ENCODE assay signal across 9 mouse cellular contexts in the genomic region with DNA sequence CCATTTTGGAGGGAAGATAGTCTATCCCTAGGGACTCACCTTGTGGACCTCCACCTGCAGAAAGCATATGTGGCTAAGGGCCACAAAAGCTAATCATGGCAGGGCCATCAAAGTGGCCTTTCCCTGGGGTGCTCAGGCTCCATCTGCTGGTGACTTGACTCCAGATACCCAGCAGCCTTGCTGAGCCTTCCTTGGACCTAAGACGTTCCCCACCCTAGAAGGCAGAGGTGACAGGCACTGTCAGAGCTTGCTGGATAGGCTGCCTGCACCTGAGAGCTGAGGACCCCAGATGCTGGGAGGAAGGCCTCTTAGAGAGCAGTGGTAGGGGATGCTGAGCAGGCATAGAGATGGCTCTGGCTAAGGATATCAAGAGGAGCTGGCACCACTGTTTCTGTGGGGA. TPM values are rescaled to one million over a fixed set of nuclear protein-coding genes. Genes with fewer than 3 reads are reported as not detected.
DNase-seq lines count a peak whose midpoint lies in the region; ATAC-seq and TF ChIP-seq lines count a peak whose summit lies in the region.
"Had no signal": no experiment of that assay in that cellular context is flagged by ENCODE, and none has a peak within 500 bp of the region (broad histone marks: within the 10 kb centered on the region; RNA-seq: fewer than 3 reads in every experiment).

No protein-coding gene starts in this region.

- DNase-seq in hindbrain, postnatal 0 days (ENCODE audit: low spot score), result no peak
- no peak for DNase-seq in midbrain, embryonic 10.5 days (ENCODE audit: low spot score)
- DNase-seq in midbrain, embryonic 11.5 days (ENCODE audit: low spot score, missing footprints), result no peak
- peak; percentile 64 for DNase-seq in cerebellum, adult 9-11 months
- no peak for DNase-seq in stomach, postnatal 0 days (ENCODE audit: low spot score)
- no peak for DNase-seq in thymus, postnatal 10 days (ENCODE audit: low spot score in 2 of 2)

- H3K9ac ChIP-seq in hindbrain, postnatal 0 days (replicated peaks; ENCODE audit: low read length), result no peak overlapping the region
- H3K9ac ChIP-seq in hindbrain, embryonic 16.5 days (ENCODE audit: low read depth, low read length), result no peak overlapping the region
- no peak overlapping the region for H3K9ac ChIP-seq in midbrain, embryonic 11.5 days (ENCODE audit: low read length)
- H3K9ac ChIP-seq in stomach, postnatal 0 days (ENCODE audit: low read length), result no peak overlapping the region
- H3K9ac ChIP-seq: embryonic facial prominence, embryonic 12.5 days; liver, embryonic 13.5 days had no signal

- H3K27ac ChIP-seq in hindbrain, postnatal 0 days, result no peak overlapping the region; the same call in 1 of the 2 replicates
- H3K27ac ChIP-seq in hindbrain, embryonic 16.5 days (ENCODE audit: low read depth, low read length), result no peak overlapping the region
- 0 out of 2 replicates have a peak overlapping the region, but pooled peaks have one; percentile 0 for H3K27ac ChIP-seq in midbrain, embryonic 10.5 days (replicated peaks)
- no peak overlapping the region for H3K27ac ChIP-seq in midbrain, embryonic 11.5 days (ENCODE audit: low read depth, low read length)
- H3K27ac ChIP-seq in stomach, postnatal 0 days (replicated peaks), result no peak overlapping the region
- H3K27ac ChIP-seq: embryonic facial prominence, embryonic 12.5 days; liver, embryonic 13.5 days had no signal

- no peak overlapping the region for H3K4me3 ChIP-seq in hindbrain, postnatal 0 days (ENCODE audit: low read length)
- H3K4me3 ChIP-seq in hindbrain, embryonic 16.5 days (ENCODE audit: low read length), result no peak overlapping the region
- no peak overlapping the region for H3K4me3 ChIP-seq in midbrain, embryonic 10.5 days
- no peak overlapping the region for H3K4me3 ChIP-seq in midbrain, embryonic 11.5 days (ENCODE audit: low read depth, low read length)
- no peak overlapping the region for H3K4me3 ChIP-seq in stomach, postnatal 0 days (ENCODE audit: low read depth, low read length)
- H3K4me3 ChIP-seq: embryonic facial prominence, embryonic 12.5 days; liver, embryonic 13.5 days had no signal

- no peaks in the 10 kb centered on the region for H3K27me3 ChIP-seq in hindbrain, postnatal 0 days (ENCODE audit: insufficient read depth, low read length)
- no peaks in the 10 kb centered on the region for H3K27me3 ChIP-seq in hindbrain, embryonic 16.5 days (replicated peaks; ENCODE audit: control insufficient read depth, insufficient read depth, low read length)
- H3K27me3 ChIP-seq in midbrain, embryonic 10.5 days (ENCODE audit: low read depth, poor library complexity, severe bottlenecking), result no peaks in the 10 kb centered on the region
- no peaks in the 10 kb centered on the region for H3K27me3 ChIP-seq in midbrain, embryonic 11.5 days (ENCODE audit: control insufficient read depth, insufficient read depth, low read length)
- H3K27me3 ChIP-seq in stomach, postnatal 0 days (ENCODE audit: control insufficient read depth, insufficient read depth, low read length), result no peaks in the 10 kb centered on the region
- H3K27me3 ChIP-seq: embryonic facial prominence, embryonic 12.5 days had no signal

- peak; percentile 7; the same call in 1 of the 2 replicates for ATAC-seq in hindbrain, postnatal 0 days
- ATAC-seq in hindbrain, embryonic 16.5 days, result no peak
- no peak for ATAC-seq in midbrain, embryonic 11.5 days (ENCODE audit: low FRiP score)
- ATAC-seq in stomach, postnatal 0 days (ENCODE audit: low FRiP score, low TSS enrichment), result no peak

- no peaks in the 10 kb centered on the region for H3K9me3 ChIP-seq in hindbrain, postnatal 0 days (ENCODE audit: low read length)
- no peaks in the 10 kb centered on the region for H3K9me3 ChIP-seq in hindbrain, embryonic 16.5 days (ENCODE audit: control insufficient read depth, low read length)
- H3K9me3 ChIP-seq in midbrain, embryonic 10.5 days (replicated peaks), result no peaks in the 10 kb centered on the region
- no peaks in the 10 kb centered on the region for H3K9me3 ChIP-seq in midbrain, embryonic 11.5 days (ENCODE audit: control insufficient read depth, low read length)
- no peaks in the 10 kb centered on the region for H3K9me3 ChIP-seq in stomach, postnatal 0 days (ENCODE audit: control insufficient read depth, low read length)
- H3K9me3 ChIP-seq: embryonic facial prominence, embryonic 12.5 days; liver, embryonic 13.5 days had no signal

- H3K36me3 ChIP-seq in hindbrain, postnatal 0 days (ENCODE audit: insufficient read depth, low read length), result no peaks in the 10 kb centered on the region
- H3K36me3 ChIP-seq in hindbrain, embryonic 16.5 days (ENCODE audit: control insufficient read depth, insufficient read depth, low read length), result no peaks in the 10 kb centered on the region
- H3K36me3 ChIP-seq in midbrain, embryonic 10.5 days, result no peaks in the 10 kb centered on the region
- no peaks in the 10 kb centered on the region for H3K36me3 ChIP-seq in midbrain, embryonic 11.5 days (ENCODE audit: control insufficient read depth, insufficient read depth, low read length)
- no peaks in the 10 kb centered on the region for H3K36me3 ChIP-seq in stomach, postnatal 0 days (ENCODE audit: control insufficient read depth, insufficient read depth, low read length)
- H3K36me3 ChIP-seq: embryonic facial prominence, embryonic 12.5 days; liver, embryonic 13.5 days had no signal

- TF ChIP-seq EP300 in stomach, postnatal 0 days (optimal IDR thresholded peaks at IDR 0.05), result no peak

- peak; percentile 34; the same call in 1 of the 2 replicates for TF ChIP-seq CTCF in hindbrain, postnatal 0 days (IDR thresholded peaks at IDR 0.05; ENCODE audit: low read depth)
- peak; percentile 50 for TF ChIP-seq CTCF in stomach, postnatal 0 days (IDR thresholded peaks at IDR 0.05; ENCODE audit: low read depth)

- H3K4me2 ChIP-seq in hindbrain, postnatal 0 days (ENCODE audit: low read depth, low read length), result no peak overlapping the region
- H3K4me2 ChIP-seq in hindbrain, embryonic 16.5 days (ENCODE audit: low read length), result no peak overlapping the region
- no peak overlapping the region for H3K4me2 ChIP-seq in midbrain, embryonic 11.5 days
- H3K4me2 ChIP-seq in stomach, postnatal 0 days (replicated peaks; ENCODE audit: low read depth), result no peak overlapping the region
- H3K4me2 ChIP-seq: embryonic facial prominence, embryonic 12.5 days; liver, embryonic 13.5 days had no signal

- 19% methylated on average over 1 of the region's 1 CpGs for WGBS in hindbrain, postnatal 0 days
- WGBS in hindbrain, embryonic 16.5 days, result 35% methylated on average over 1 of the region's 1 CpGs
- 29% methylated on average over 1 of the region's 1 CpGs for WGBS in midbrain, embryonic 10.5 days
- WGBS in midbrain, embryonic 11.5 days, result 28% methylated on average over 1 of the region's 1 CpGs
- WGBS in stomach, postnatal 0 days, result 11% methylated on average over 1 of the region's 1 CpGs

- no peaks in the 10 kb centered on the region for H3K4me1 ChIP-seq in hindbrain, postnatal 0 days (ENCODE audit: insufficient read depth, low read length)
- H3K4me1 ChIP-seq in hindbrain, embryonic 16.5 days (ENCODE audit: control insufficient read depth, insufficient read depth, low read depth, low read length), result no peaks in the 10 kb centered on the region; the same call in 1 of the 2 replicates
- peaks cover 10% of the 10 kb centered on the region for H3K4me1 ChIP-seq in midbrain, embryonic 10.5 days
- peaks cover 2% of the 10 kb centered on the region; the same call in 1 of the 2 replicates for H3K4me1 ChIP-seq in midbrain, embryonic 11.5 days (ENCODE audit: control insufficient read depth, insufficient read depth, low read length)
- H3K4me1 ChIP-seq in stomach, postnatal 0 days (replicated peaks; ENCODE audit: control insufficient read depth, insufficient read depth), result no peaks in the 10 kb centered on the region
- H3K4me1 ChIP-seq: embryonic facial prominence, embryonic 12.5 days; liver, embryonic 13.5 days had no signal

RNA-seq across cellular contexts. Expression of gene Lrpap1, which starts 25.7 kb away (rescaled TPM):
- 97.2 and 99.5 TPM in 2 replicates for total RNA-seq in hindbrain, postnatal 0 days (2014; rRNA removed)
- 200 and 205 TPM in 2 replicates for polyA plus RNA-seq in hindbrain, postnatal 0 days (2015; fragmentation: Nextera tagmentation; extraction: Ambion mirVana)
- polyA plus RNA-seq in hindbrain, embryonic 16.5 days (2015; fragmentation: Nextera tagmentation; extraction: Ambion mirVana), result 153 and 186 TPM in 2 replicates
- 84.5 and 105 TPM in 2 replicates for polyA plus RNA-seq in midbrain, embryonic 10.5 days (2016; fragmentation: Nextera tagmentation; extraction: Ambion mirVana)
- 95.5 and 105 TPM in 2 replicates for polyA plus RNA-seq in midbrain, embryonic 11.5 days (2014; fragmentation: Nextera tagmentation; extraction: Ambion mirVana)
- 101 and 116 TPM in 2 replicates for polyA plus RNA-seq in stomach, postnatal 0 days (2015; fragmentation: Nextera tagmentation; extraction: Ambion mirVana)
